Mouse (Mus musculus) B cell, adult 2 months (primary cell): ENCODE data around the gene Tgtp2.
A peak's percentile ranks its signal among the peaks of the same experiment; 100 is the strongest.
"Not testable (repeated sequence)": the region's sequence is repeated elsewhere in the genome, so short reads cannot be mapped to it uniquely, and the experiment has no call there.

Experiments
- DNase-seq, 2 experiments: peaks; one replicate each; pipeline ENCODE4 v3.0.0; 2022

Gene Tgtp2

DNA sequence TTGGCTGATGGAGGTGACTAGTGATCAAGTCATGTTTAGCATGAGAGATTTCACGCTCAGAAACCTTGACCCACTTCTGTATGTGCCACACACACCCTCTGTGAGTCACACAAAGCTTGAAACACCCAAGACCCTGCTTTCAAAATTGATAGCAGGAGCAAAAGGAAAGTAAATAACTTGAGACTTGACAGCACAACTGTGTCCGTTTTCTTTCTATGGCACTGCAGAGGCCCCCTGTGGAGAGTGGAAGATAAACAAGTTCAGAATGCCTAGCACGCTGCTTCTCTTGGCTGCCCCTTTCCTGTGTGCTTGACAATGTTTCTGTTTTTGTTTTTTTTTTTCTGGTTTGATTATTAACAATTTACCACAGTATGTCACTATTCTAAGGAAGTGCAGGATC, 20.9 kb upstream of the Tgtp2 start:
- peak; percentile 46 to 57 for DNase-seq

DNA sequence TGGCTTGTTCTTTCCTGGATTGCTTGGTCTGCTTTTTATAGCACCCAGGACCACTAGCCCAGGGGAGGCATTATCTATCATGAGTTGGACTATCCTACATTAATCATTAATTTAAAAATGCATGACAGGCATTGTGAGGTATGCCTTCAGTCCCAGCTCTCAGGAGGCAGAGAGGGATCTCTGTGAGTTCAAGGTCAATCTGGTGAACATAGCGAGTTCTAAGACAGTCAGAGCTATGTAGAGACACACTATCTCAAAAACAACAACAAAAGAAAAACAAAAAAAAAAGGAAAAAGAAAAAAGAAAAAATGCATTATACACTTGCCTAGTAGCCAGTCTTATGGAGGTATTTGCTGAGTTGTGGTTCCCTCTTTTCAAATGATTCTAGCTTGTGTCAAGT, 20.4 kb upstream of the Tgtp2 start:
- DNase-seq, result no peak

DNA sequence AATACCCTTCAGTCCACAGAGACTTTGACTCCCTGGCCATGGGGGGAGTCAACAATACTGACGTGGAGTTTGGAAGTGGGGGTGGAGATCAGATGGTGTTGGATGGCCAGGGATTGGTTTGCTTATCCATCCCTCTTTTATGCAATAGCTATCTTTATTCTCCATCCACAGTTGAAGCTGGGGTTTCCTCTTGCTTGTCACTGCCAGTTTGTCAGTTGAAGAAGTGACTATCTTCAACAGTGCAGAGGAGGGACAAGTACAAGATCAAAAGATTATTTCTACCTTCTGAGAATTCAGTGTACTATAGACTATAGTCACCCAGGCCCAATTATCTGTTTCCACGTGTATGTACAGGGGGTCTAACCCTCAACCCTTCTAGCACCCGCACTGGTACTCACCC, 19.8 kb upstream of the Tgtp2 start:
- no peak for DNase-seq

DNA sequence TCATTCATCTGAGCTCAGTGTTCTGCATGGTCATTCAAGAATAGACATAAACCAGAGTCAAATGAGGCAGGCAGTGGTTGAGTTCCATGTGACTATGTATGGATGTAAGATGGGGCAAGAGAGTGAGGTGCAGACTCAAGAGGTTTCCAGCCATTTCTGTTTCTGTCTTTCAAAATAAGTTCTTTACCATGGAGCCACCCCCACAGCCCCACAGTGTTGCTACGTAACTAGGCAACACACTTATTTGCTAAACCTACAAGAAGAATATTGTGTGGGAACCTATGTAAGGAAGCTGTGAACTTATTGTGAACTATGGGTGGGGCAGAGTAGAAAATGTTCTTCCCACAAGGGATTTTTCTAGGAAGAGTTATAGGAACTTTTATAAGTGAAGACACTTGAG, 19.1 kb upstream of the Tgtp2 start:
- DNase-seq, result peak in 1 of 2 experiments; percentile 30

DNA sequence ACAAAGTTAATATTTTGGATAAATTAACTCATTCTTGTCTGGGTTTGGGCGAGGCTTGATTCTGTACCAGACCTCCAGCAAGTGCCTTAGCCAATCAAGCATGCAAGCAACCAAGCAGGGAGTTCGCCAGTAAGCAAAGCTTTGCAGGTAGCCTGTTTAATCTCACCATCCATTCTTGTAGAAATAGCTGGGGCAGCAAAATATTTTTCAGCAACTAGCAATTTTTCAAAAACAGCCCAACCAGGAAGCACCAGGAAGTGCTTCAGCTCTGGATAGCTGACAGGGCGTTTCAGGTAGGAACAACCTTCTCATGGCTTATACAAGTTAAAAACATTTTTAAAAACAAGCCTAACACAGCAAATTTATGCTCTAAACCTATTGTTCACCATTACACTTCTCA, 17.9 kb upstream of the Tgtp2 start:
- DNase-seq, result no peak

DNA sequence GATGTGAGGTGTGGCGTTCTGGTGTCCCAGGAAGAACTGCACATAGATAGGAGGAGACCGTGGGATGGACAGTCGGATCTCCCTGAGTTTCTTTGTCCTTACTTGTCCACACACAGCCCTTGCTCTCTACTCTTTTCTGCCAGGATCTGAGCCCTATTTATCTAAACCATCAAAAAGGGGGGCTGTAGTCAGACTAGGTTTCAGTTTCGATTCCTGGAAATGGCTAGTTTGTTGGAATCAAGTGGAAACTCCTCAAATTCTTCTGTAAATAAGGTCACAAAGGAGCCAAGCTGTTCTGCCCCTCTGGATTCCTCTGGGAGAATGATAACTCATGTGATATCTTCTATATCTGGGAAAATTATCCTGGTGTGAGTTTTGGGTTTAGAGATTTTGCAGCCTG, 17.4 kb upstream of the Tgtp2 start:
- DNase-seq, result no peak

DNA sequence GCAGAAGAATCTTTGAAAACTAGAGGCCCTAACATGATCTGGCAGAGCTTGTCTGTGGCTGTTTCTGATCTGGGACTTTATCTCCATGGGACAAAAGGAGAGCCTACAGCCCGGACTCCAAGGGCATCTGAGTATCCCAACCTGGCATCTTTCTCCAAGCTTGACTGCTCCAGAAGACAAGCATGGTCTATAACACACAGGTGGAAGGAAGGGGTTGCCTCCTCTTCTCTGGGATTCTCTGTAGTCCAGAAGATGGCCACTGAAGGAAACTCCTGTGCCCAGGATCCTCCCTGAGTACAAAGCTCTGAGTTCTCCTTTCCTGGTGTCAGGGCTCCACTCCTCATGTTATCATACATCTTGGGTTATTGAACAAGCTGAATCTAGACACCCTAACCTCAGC, 16.6 kb upstream of the Tgtp2 start:
- DNase-seq, result no peak

DNA sequence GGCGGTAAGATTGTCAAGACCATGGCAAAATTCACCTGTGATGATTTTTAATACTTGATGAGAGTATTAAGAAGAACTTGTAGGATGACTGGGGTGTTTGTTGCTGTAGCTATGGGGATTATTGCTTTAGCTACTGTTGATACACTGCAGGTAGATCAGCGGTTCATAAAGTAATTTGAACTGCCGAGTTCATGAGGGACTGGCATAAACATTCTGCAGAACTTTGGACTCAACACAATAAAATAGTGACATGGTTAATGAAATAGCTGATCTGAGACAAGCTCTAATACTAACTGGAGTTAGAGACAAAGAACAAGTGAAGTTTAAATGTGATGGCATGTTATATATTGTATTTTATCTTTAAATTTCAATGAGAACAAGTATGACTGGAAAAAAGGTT, 14.7 kb upstream of the Tgtp2 start:
- DNase-seq, result no peak

DNA sequence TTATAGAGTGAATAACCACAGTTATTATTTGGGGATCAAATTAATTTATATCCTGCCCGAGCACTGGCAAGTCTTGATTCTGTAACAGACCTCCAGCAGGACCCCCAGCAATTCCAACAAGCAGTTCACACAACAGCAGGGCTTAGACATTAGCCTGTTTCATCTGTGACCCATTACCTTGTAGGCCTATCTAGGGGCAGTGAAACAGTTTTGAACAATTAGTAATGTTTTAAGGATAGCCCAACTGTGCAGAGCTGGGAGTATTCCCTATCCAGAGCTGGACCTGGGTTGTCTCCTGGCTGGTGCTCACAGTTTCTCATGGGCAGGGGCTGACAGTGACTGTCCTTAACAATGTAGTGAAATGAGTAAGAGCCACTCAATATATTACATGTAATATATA, 13.0 kb upstream of the Tgtp2 start:
- DNase-seq, result no peak

DNA sequence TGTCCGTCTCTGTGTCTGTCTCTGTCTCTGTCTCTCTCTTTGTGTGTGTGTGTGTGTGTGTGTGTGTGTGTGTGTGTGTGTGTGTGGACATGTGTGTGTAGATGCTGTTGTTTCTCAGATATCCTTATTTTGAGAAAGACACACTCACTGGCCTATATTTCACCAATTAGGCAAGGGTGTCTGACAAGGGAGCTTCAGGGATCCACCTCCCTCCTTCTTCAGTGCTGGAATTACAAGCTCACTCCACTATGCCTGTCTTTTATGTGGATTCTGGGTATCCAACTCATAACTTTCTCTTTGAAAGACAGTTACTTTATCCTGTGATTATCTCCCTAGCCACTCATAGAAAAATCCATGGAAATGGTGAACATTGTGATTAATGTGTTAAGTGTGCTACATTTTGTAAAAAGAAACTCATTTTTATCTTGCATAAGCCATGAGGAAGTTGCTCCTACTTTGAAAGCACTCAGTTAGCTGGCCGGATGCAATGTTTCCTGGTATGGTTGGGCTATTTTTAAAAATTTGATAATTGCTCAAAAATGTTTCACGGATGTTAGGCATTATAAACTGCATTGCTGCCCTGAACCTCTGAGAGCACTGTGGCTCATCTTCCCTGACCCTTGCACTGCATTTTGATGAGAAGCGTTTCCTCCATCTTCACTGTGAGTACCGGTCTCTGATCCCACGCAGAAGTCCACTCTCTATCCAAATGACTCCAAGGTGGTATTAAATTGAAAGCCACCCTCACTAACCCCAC, 12.2 kb upstream of the Tgtp2 start, which contains the start of gene Ifi47:
Ifi47 (plus strand) TSS at position 587 of the 757 bp plus-strand sequence.
- peak in 1 of 2 experiments; percentile 27 for DNase-seq

DNA sequence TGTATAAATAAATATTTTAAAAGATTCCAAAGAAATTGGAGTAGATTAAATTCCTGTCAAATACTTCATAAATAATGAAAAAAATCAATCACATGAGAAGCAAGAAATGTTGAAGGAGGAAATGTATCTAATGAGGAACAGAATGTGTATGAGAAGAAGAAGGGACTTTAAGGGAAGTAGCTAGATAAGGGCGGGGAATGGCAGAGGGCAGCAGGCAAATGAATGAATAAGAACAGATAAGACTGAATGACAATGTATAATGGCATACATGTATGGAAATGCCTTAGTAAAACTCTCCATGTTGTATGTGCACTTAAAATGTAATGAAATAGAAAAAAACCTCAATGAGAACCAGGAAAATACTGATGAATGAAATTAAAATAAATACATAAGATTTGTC, 4.4 kb upstream of the Tgtp2 start:
- no peak for DNase-seq

DNA sequence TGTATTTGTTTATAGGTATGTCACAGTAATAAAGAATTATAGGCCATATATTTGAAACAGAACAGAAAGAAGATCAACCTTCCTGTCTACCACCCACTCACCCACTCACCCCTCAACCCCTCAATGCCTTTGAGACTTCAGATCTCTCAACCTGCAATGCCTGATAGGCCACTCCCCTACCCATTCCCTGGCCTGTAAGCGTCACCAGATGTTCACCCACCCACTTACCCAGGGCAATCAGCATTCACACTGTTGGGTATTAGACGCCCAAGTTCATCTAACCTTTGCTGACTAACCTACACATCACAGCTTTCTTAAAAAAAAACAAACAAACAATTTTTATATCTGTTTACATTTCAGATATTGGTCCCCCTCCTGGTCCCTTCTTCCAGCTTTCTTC, 2.1 kb downstream of the Tgtp2 start:
- not testable (repeated sequence) for DNase-seq

DNA sequence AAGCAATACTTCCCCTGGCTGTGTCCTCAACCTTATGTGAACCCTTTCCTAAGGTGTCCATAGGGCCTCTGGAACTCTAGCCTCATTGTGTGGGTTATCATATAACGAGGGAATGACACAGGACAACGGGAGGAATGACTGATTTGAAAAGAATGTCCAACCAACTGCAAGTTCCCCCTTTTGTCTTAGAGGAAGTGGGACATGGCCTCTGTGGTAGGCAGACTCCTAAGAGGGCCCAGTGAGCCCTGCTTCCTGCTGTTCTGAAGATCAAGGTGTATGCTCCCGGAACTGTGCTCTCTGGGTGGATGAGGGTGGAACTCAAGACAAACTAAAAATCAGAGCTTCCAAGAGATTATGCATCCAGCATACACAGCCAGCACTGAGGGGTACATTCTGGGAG, 3.9 kb downstream of the Tgtp2 start:
- DNase-seq, result not testable (repeated sequence)

DNA sequence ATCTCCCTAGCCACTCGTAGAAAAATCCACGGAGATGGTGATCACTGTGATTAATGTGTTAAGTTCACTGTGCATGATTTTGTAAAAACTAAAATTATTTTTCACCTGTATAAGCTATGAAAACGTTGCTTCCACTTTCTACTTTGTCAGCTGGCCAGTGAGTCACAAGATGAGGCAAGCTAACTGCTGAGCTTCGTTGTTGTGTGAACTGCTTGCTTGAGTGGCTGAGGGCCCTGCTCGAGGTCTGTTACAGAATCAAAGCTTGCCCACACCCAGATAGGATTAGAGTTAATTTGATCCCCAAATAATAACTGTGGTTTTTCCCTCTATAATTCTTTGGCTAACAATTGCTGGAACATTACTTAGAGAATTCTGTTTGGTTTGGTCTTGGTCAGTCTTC, 12.1 kb downstream of the Tgtp2 start:
- DNase-seq, result not testable (repeated sequence)

DNA sequence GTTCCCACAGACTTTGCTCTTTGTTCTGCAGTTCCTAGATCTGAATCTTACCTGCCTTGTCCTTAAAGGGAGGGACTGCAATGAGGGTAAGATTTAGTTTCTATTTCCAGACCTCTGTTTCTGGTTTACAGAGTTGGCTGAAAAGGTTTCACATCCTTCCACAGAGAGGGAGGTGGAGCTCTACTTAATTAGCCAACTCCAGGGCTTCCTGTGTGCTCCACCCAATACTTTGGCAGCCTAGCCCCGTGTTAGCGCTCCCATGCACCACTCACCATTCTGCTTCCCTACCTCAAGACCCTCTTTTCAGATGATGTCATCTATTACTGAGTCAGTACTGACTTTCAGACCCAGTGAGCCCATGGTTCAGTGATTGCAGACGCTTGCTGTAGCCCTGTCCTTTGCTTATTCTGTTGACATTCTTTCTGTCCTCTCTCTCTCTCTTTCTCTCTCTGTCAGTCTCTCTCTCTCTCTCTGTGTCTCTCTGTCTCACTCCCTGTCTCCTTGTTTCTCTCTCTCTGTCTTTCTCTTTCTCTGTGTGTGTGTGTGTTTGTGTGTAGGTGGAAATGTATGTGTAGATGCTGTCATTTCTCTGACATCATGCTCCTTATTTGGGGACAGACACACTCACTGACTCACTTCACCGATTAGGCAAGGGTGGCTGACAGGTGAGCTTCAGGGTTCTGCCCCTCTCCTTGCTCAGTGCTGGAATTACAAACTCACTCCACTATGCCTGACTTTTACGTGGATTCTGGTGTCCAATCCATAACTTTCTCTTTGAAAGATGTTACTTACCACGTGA, 12.7 kb downstream of the Tgtp2 start, which contains the start of gene 9930111J21Rik2:
9930111J21Rik2 (minus strand) TSS at position 150 of the 799 bp plus-strand sequence.
- DNase-seq, result peak in 1 of 2 experiments; percentile 18

DNA sequence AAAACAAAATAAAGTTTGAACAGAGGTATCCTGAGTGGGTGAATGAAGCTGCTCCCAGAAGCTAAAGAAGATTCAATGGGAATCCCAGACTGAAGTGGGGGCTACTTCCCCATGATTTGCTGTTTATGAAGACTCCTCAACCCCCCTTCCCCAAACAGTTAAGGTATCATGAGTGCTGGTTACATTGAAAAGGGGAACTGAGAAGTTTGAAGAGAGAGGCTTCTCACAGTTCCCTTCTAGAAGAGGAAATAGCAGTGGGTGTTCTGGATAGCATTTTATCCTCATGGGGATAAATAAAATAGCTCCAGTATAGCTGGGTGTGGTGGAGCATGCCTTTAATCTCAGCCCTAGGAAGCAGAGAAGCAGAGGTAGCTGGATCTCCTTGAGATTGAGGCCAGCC, 13.9 kb downstream of the Tgtp2 start:
- not testable (repeated sequence) for DNase-seq

DNA sequence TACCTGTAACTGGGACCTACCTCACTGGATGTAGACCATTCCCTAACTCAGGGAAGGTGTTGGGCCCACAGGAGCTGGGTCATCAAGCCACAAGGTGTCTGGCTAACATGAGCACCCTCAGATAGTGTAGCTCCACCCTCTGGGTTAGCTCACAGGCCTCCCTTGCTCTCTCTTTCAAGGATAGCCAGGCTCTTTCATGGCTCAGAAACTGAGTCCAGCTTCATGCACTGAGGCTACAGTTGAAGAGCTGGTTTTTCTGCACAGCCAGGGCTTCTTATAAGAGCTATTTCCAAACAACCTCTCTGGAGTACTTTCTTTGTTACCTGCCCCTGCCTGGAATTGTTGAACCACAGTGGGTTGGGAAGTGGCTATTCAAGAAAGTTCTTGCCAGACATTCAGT, 51.9 kb downstream of the Tgtp2 start:
- not testable (repeated sequence) for DNase-seq
